Mouse (Mus musculus): Measurements from ENCODE around the gene Rpp25l. TPM values are rescaled to one million over a fixed set of nuclear protein-coding genes. Genes with fewer than 3 reads are reported as not detected.
"Not testable (repeated sequence)": the region's sequence is repeated elsewhere in the genome, so short reads cannot be mapped to it uniquely, and the experiment has no call there.

The Rpp25l gene
- polyA plus RNA-seq, 1 experiment from 2014 or later, result 65.9 TPM

GRCm38 (mm10) chr4:41685882-41686492, 27.3 kb downstream of the Rpp25l start:
- not testable (repeated sequence) for H3K4me3 ChIP-seq; H3K9me3 ChIP-seq; H3K36me3 ChIP-seq; H3K9ac ChIP-seq; H3K4me2 ChIP-seq (replicated peaks); ATAC-seq (ENCODE audit: low FRiP score, low read depth); H3K27ac ChIP-seq; H3K27me3 ChIP-seq (replicated peaks)
- peaks cover 26% of the 10 kb centered on the region for H3K4me1 ChIP-seq
- 10% methylated on average over 10 of the region's 10 CpGs for WGBS

- H3K9me3 ChIP-seq; H3K4me3 ChIP-seq; H3K36me3 ChIP-seq; H3K27me3 ChIP-seq (replicated peaks); H3K9ac ChIP-seq; H3K27ac ChIP-seq: not testable (repeated sequence)
- peaks cover 34% of the 10 kb centered on the region for H3K4me1 ChIP-seq
- whole genome bisulfite sequencing, result under 1% methylated on average over 13 of the region's 14 CpGs
- H3K4me2 ChIP-seq (replicated peaks), result peak overlapping the region; percentile 32; the same call in 1 of the 2 replicates
- ATAC-seq (ENCODE audit: low FRiP score, low read depth), result peak; percentile 25; the same call in 1 of the 2 replicates
These were observed 28.3 kb downstream of the Rpp25l start for GRCm38 (mm10) chr4:41684931-41685453.

DNA sequence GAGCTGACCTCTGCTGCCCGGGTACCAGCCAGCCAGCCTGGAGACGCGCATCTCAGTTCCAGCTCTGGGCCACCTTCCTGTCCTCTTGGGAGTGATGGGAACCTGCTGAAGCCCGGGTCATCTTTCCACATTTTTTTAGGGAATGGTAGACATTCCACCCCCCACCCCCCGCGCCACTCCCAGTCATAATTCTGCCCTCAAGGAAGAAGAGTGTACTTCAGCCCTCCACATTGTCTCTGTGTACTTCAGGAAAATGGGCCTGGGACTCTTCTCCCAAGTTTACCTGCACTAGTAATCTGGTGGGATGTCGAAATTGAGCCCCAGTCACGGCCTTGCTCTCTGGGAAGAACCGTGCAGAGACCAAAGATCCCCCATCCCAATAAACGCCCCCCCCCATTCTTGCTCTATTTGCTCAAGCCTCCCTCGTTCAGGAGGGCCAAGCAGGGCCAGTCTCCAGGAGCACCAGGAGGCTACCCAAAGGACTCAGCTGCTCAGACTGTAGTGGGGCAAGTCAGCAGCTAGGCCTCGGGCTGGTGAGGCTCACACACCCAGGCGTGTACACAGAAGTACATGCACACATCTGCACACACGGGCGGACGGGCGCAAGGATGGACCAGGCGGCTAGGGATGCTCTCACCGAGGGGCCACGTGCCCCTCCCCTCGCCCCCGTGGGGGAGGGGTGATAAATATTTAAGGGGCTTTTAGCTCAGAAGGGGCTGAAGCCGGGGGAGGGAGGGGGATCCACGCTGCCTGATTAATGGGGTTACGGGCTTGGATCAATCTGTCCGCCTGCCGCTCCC, 29.0 kb downstream of the Rpp25l start:
- H3K36me3 ChIP-seq; H3K4me3 ChIP-seq; H3K27me3 ChIP-seq (replicated peaks); H3K9ac ChIP-seq; H3K9me3 ChIP-seq: not testable (repeated sequence)
- Histone ChIP-seq H3K4me2 (replicated peaks) (peak overlapping the region; percentile 38), H3K4me1 (peaks cover 41% of the 10 kb centered on the region), H3K27ac (peak overlapping the region; percentile 53; the same call in 1 of the 2 replicates)
- WGBS, result under 1% methylated on average over 24 of the region's 27 CpGs
- peak; percentile 68 for ATAC-seq (ENCODE audit: low FRiP score, low read depth)

DNA sequence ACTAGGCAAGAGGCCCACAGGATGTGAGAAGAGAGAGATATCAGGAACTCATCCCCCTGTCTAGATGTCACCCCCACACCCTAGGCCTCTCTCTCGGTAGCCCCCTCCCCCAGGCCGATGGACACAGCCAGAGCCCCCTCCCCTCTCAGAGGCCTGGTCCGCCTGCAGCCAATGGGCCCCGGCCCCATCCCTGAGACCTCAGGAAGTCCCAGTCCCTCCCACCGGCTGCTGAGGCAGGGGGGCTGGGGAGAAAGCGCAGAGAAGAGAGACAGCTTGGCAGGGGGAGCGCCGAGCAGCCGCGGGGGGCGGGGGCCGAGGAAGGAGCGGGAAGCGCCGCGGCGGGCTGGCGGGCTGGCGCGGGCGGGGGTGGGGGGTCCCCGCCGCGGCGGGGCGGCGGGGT, 30.0 kb downstream of the Rpp25l start:
- Histone ChIP-seq H3K4me2 (replicated peaks) (peak overlapping the region; percentile 47), H3K9ac (0 out of 2 replicates have a peak overlapping the region, but pooled peaks have one; percentile 40), H3K4me3 (peak overlapping the region; percentile 16; the same call in 1 of the 2 replicates), H3K4me1 (peaks cover 50% of the 10 kb centered on the region)
- ATAC-seq (ENCODE audit: low FRiP score, low read depth), result peak; percentile 14; the same call in 1 of the 2 replicates
- not testable (repeated sequence) for H3K9me3 ChIP-seq; H3K36me3 ChIP-seq; H3K27me3 ChIP-seq (replicated peaks); H3K27ac ChIP-seq
- 0% methylated on average over 3 of the region's 27 CpGs for WGBS

DNA sequence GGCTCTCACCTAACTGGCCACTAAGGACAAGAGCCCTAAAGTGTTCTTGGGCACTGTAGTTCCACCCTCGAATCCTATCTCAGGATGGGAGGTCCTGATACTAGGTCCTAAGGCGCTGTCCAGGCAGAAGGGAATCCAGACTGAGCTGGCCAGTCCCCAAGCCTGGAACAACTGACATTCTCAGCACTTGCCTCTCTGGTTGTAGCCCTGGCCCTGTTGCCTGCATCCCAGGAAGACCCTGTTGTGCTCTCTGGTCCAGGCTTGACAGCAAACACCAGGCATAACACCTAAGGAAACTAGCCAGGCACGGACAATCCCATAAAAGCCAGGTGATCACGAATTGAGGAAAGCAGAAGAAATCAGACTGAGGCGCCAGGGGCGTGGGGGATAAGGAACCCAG, 30.5 kb downstream of the Rpp25l start:
- H3K27ac ChIP-seq, result peak overlapping the region; percentile 1; the same call in 1 of the 2 replicates
- H3K36me3 ChIP-seq, result peaks cover 9% of the 10 kb centered on the region; the same call in 1 of the 2 replicates
- H3K4me2 ChIP-seq (replicated peaks), result peak overlapping the region; percentile 47
- H3K9me3 ChIP-seq, result no peaks in the 10 kb centered on the region
- no peaks in the 10 kb centered on the region for H3K27me3 ChIP-seq (replicated peaks)
- 32% methylated on average over 6 of the region's 6 CpGs for WGBS
- ATAC-seq (ENCODE audit: low FRiP score, low read depth), result no peak
- H3K9ac ChIP-seq, result no peak overlapping the region
- no peak overlapping the region for H3K4me3 ChIP-seq
- peaks cover 54% of the 10 kb centered on the region for H3K4me1 ChIP-seq

- Histone ChIP-seq H3K27ac (no peak overlapping the region), H3K9ac (0 out of 2 replicates have a peak overlapping the region, but pooled peaks have one; percentile 33), H3K4me1 (peaks cover 63% of the 10 kb centered on the region), H3K4me3 (no peak overlapping the region), H3K4me2 (replicated peaks) (no peak overlapping the region), H3K27me3 (replicated peaks) (no peaks in the 10 kb centered on the region), H3K9me3 (no peaks in the 10 kb centered on the region), H3K36me3 (peaks cover 9% of the 10 kb centered on the region; the same call in 1 of the 2 replicates)
- no peak for ATAC-seq (ENCODE audit: low FRiP score, low read depth)
- 81% methylated on average over 10 of the region's 10 CpGs for WGBS
These were observed 31.4 kb downstream of the Rpp25l start for GRCm38 (mm10) chr4:41681947-41682346.

- Histone ChIP-seq H3K27ac (no peak overlapping the region), H3K9ac (no peak overlapping the region)
- ATAC-seq (ENCODE audit: low FRiP score, low read depth), result no peak
These were observed 32.2 kb downstream of the Rpp25l start for GRCm38 (mm10) chr4:41681176-41681575.

DNA sequence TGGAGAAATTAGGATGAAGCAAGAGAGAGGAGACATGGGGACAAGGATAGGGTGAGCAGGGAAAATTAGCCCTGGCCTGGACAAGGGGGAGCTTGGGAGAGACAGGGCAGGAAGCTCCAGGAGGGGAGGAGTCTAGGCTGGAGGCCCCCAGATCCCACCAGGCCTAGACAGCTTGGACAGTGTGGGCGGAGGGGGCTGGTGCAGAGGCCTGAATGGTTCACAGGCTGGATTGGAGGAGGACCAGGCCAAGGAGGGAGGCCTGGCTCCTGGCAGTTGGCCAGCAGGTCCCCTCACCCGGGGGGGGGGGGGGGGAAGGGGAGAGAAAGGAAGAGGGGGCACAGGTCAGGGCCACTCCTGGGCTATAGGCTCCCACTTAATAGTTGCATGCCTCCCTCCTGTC, 34.0 kb downstream of the Rpp25l start:
- 0 out of 2 replicates have a peak overlapping the region, but pooled peaks have one; percentile 7 for H3K4me2 ChIP-seq (replicated peaks)
- H3K9me3 ChIP-seq, result no peaks in the 10 kb centered on the region
- peaks cover 15% of the 10 kb centered on the region; the same call in 1 of the 2 replicates for H3K36me3 ChIP-seq
- no peaks in the 10 kb centered on the region for H3K27me3 ChIP-seq (replicated peaks)
- H3K4me1 ChIP-seq, result peaks cover 82% of the 10 kb centered on the region
- WGBS, result 40% methylated on average over 1 of the region's 2 CpGs
- no peak overlapping the region for H3K27ac ChIP-seq
- H3K9ac ChIP-seq, result no peak overlapping the region
- no peak overlapping the region for H3K4me3 ChIP-seq
- ATAC-seq (ENCODE audit: low FRiP score, low read depth), result no peak

More at GRCm38 (mm10) chr4:41681176-41681575, 32.2 kb downstream of the Rpp25l start:
- Histone ChIP-seq H3K4me1 (peaks cover 67% of the 10 kb centered on the region), H3K4me3 (no peak overlapping the region), H3K9me3 (no peaks in the 10 kb centered on the region), H3K36me3 (peaks cover 9% of the 10 kb centered on the region; the same call in 1 of the 2 replicates), H3K4me2 (replicated peaks) (no peak overlapping the region), H3K27me3 (replicated peaks) (no peaks in the 10 kb centered on the region)
- 65% methylated on average over 4 of the region's 4 CpGs for WGBS

GRCm38 (mm10) chr4:41678863-41679262, 34.5 kb downstream of the Rpp25l start:
- Histone ChIP-seq H3K4me2 (replicated peaks) (no peak overlapping the region), H3K27me3 (replicated peaks) (no peaks in the 10 kb centered on the region), H3K9me3 (no peaks in the 10 kb centered on the region), H3K4me1 (peaks cover 82% of the 10 kb centered on the region), H3K36me3 (peaks cover 15% of the 10 kb centered on the region; the same call in 1 of the 2 replicates), H3K4me3 (no peak overlapping the region), H3K9ac (no peak overlapping the region), H3K27ac (no peak overlapping the region)
- no peak for ATAC-seq (ENCODE audit: low FRiP score, low read depth)
- 79% methylated on average over 6 of the region's 6 CpGs for WGBS

GRCm38 (mm10) chr4:41677006-41677629, 36.2 kb downstream of the Rpp25l start:
- Histone ChIP-seq H3K9ac (peak overlapping the region; percentile 26; the same call in 1 of the 2 replicates), H3K4me1 (peaks cover 88% of the 10 kb centered on the region), H3K4me3 (no peak overlapping the region), H3K27ac (peak overlapping the region; percentile 21; the same call in 1 of the 2 replicates), H3K36me3 (peaks cover 11% of the 10 kb centered on the region; the same call in 1 of the 2 replicates), H3K4me2 (replicated peaks) (peak overlapping the region; percentile 20), H3K9me3 (no peaks in the 10 kb centered on the region), H3K27me3 (replicated peaks) (no peaks in the 10 kb centered on the region)
- WGBS, result 47% methylated on average over 13 of the region's 13 CpGs
- ATAC-seq (ENCODE audit: low FRiP score, low read depth), result peak; percentile 46; the same call in 1 of the 2 replicates

- H3K27me3 ChIP-seq (replicated peaks), result no peaks in the 10 kb centered on the region
- H3K4me3 ChIP-seq, result no peak overlapping the region
- H3K9ac ChIP-seq, result 0 out of 2 replicates have a peak overlapping the region, but pooled peaks have one; percentile 26
- peak overlapping the region; percentile 20; the same call in 1 of the 2 replicates for H3K4me2 ChIP-seq (replicated peaks)
- peaks cover 91% of the 10 kb centered on the region for H3K4me1 ChIP-seq
- no peaks in the 10 kb centered on the region for H3K9me3 ChIP-seq
- WGBS, result 79% methylated on average over 17 of the region's 17 CpGs
- H3K36me3 ChIP-seq, result peaks cover 14% of the 10 kb centered on the region; the same call in 1 of the 2 replicates
- ATAC-seq (ENCODE audit: low FRiP score, low read depth), result no peak
- H3K27ac ChIP-seq, result no peak overlapping the region
These were observed 36.9 kb downstream of the Rpp25l start for GRCm38 (mm10) chr4:41676248-41677005.
